Mouse (Mus musculus): ENCODE data around the gene Chmp2a.
A peak's percentile ranks its signal among the peaks of the same experiment; 100 is the strongest.
"Not testable (repeated sequence)": the region's sequence is repeated elsewhere in the genome, so short reads cannot be mapped to it uniquely, and the experiment has no call there.

Gene Chmp2a

GRCm38 (mm10) chr7:13034148-13034977 lies at the start of gene Chmp2a:
TSS of gene Chmp2a (minus strand) at chr7:13034807.
- peak; percentile 98 for DNase-seq

GRCm38 (mm10) chr7:13072293-13072692 lies 37.7 kb upstream of the Chmp2a start:
- no peak for DNase-seq

- DNase-seq = not testable (repeated sequence)
These were observed 28.8 kb upstream of the Chmp2a start for GRCm38 (mm10) chr7:13063399-13063798.

GRCm38 (mm10) chr7:13059536-13059935 lies 24.9 kb upstream of the Chmp2a start:
- DNase-seq = no peak

GRCm38 (mm10) chr7:13056913-13057700 lies 22.5 kb upstream of the Chmp2a start:
- DNase-seq = no peak

- DNase-seq = peak; percentile 97
These were observed 19.8 kb upstream of the Chmp2a start, which contains the start of gene Mzf1 for GRCm38 (mm10) chr7:13054287-13055010. TSS of gene Mzf1 (minus strand) at chr7:13054764.

- DNase-seq = no peak
These were observed 19.3 kb upstream of the Chmp2a start for GRCm38 (mm10) chr7:13053961-13054286.

- DNase-seq = no peak
These were observed 18.9 kb upstream of the Chmp2a start for GRCm38 (mm10) chr7:13053501-13053900.

- no peak for DNase-seq
These were observed 18.4 kb upstream of the Chmp2a start for GRCm38 (mm10) chr7:13053001-13053400.

- DNase-seq = peak; percentile 85
These were observed 11.5 kb upstream of the Chmp2a start for GRCm38 (mm10) chr7:13046084-13046483.

GRCm38 (mm10) chr7:13044254-13044625 lies 9.6 kb upstream of the Chmp2a start:
- DNase-seq = no peak

GRCm38 (mm10) chr7:13043445-13044253 lies 9.0 kb upstream of the Chmp2a start:
- DNase-seq = peak; percentile 43

GRCm38 (mm10) chr7:13043120-13043444 lies 8.5 kb upstream of the Chmp2a start:
- no peak for DNase-seq

GRCm38 (mm10) chr7:13042511-13042910 lies 7.9 kb upstream of the Chmp2a start:
- no peak for DNase-seq

- DNase-seq = no peak
These were observed 6.6 kb upstream of the Chmp2a start for GRCm38 (mm10) chr7:13041256-13041655.

GRCm38 (mm10) chr7:13039181-13039580 lies 4.6 kb upstream of the Chmp2a start:
- DNase-seq = no peak

GRCm38 (mm10) chr7:13038621-13039169 lies 4.1 kb upstream of the Chmp2a start:
- DNase-seq = peak; percentile 36

- peak; percentile 99 for DNase-seq
These were observed 3.4 kb upstream of the Chmp2a start, which contains the start of gene Ube2m for GRCm38 (mm10) chr7:13037901-13038555. TSS of gene Ube2m (minus strand) at chr7:13038275.

GRCm38 (mm10) chr7:13037366-13037765 lies 2.8 kb upstream of the Chmp2a start:
- DNase-seq = no peak

- no peak for DNase-seq
These were observed 2.2 kb upstream of the Chmp2a start for GRCm38 (mm10) chr7:13036806-13037205.

GRCm38 (mm10) chr7:13035211-13035855 lies 726 bp upstream of the Chmp2a start:
- no peak for DNase-seq

Measured in kidney, postnatal 14 days (tissue).